Mouse (Mus musculus) small intestine, adult 2 months (tissue): ENCODE results near the gene Olfr976.

ENCODE experiments used
- CTCF ChIP-seq: fragments of 200-500 bp; IDR thresholded peaks from 2 replicates; pipeline ENCODE4 v1.5.1; 2012; ENCODE audit warnings: low read depth, mild to moderate bottlenecking, control low read depth, inconsistent platforms, low read length, moderate library complexity, mixed read lengths; ENCODE audit not compliant: insufficient replicate concordance, insufficient read length; ENCODE audit errors: extremely low read depth
- POLR2A ChIP-seq: fragments of 200-500 bp; IDR thresholded peaks from 2 replicates; pipeline ENCODE4 v1.6.1; 2012; ENCODE audit warnings: low read depth, mild to moderate bottlenecking, control low read depth, inconsistent platforms, low read length, moderate library complexity

GRCm38 (mm10) chr9:40009482-40009881 is 48.5 kb upstream of the Olfr976 start, which contains the start of gene Olfr980:
- TF ChIP-seq POLR2A = no peak
- TF ChIP-seq CTCF = no peak
